Mouse (Mus musculus) CD4-positive, CD25-positive, alpha-beta regulatory T cell, adult 2 months (primary cell): ENCODE data around the gene Serpinb6d.

ENCODE experiments used
- DNase-seq: peaks from one replicate; pipeline ENCODE4 v3.0.0-alpha.2; 2012; ENCODE audit warnings: low read depth, low spot score

Serpinb6d gene

DNA sequence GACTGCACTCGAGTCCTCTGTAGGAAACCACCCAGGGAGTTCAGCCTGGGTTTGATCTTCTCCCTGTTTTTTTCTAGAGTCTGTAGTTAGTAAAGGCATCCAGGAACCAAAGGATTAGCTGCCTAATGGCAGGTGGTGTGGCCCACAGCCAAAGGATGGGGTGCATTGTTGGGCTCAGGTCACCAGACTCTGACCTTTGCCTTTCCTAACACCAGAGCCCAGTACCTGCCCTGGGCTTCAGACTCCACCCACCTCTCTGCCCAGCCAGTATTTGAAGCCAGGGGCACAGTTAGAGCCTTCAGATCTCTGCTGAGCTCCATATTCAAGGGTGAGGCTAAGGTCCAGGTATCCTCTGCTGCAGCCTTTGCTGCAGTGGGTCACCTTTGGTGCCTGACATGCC is at the start of gene Serpinb6d:
TSS of gene Serpinb6d (plus strand) at position 301 of the 400 bp plus-strand sequence.
- no peak for DNase-seq

DNA sequence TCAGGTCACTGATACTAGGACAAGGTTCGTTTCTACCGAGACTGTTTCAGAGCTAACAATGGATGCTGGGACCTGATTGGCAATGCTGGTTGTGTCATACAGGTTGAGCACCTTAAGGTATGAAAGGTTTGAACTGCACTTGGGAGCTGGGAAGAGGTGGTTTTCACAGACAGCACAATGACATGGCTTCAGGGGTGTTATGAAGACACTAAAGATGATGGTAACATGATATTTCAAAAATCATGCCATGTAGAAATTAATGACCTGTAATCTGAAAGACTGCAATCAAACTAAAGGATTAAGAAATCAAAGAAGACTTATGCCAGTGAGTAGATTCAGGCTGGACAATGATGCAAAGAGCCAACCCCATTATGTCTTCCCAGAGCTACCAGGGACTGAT is 38.3 kb upstream of the Serpinb6d start:
- DNase-seq, result no peak

DNA sequence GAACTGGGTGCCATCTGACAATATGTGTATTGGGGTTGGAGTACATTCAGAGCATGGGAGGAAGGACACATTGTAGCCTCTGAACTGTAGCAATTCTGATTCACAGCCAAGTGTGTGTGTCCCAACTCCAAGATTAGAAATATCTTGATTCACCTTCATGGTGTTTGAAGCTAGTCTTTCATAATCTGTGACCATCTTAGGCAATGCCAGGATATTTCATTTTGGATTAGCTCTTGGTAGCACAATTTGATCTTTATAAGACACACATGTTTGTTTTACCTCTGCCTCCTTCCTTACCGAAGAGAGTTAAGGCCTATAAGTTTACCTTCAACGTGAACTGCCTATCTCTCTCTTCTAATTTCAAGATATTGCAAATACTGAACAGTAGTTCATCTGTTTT is 18.7 kb upstream of the Serpinb6d start:
- DNase-seq, result no peak

DNA sequence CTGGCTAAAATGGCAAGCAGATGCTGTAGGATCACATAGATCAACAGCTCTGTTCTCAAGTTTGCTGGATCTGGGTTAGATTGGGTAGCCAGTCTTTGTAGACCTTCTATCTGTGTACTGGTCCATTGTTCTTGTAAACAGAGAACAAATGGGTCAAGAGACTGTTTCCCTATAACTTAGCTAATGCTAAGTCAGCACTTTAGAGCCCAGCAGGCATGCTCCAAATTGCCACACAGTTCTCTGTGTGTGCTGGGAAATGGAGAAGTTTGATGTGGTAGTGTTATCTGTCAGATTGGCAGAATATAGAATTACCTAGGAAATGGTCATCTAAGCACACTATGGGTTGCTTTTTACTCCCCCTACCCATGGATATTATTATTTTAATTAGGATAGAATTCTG is 1.3 kb downstream of the Serpinb6d start:
- no peak for DNase-seq

DNA sequence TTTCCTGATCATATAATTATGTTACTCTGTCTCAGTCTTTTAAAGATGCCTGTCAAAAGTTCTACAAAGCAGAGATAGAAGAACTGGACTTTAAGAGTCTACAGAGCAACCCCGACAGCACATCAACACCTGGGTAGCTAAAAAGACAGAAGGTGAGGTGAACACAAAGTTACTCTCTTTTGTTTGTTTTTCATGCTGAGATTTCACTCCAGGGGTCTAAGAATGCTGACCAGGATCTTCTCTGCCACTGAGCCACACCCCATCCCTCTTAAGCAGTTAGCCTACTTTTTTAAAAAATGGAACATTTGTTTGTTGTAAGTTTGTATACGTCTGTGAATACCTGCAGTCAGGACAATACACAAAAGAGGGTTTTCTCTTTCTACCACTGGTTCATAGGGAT is 59.1 kb downstream of the Serpinb6d start:
- DNase-seq, result no peak
